Mouse (Mus musculus) brain, embryonic 14.5 days (tissue): Measurements from ENCODE around the gene Tbcb.

ENCODE experiments used
- CTCF ChIP-seq: fragments of 200-500 bp; IDR thresholded peaks from 2 replicates; pipeline ENCODE4 v1.5.1; 2012; ENCODE audit warnings: inconsistent platforms, mild to moderate bottlenecking, moderate library complexity, borderline replicate concordance; ENCODE audit not compliant: insufficient read depth, insufficient read length; ENCODE audit errors: extremely low read depth
- POLR2A ChIP-seq: fragments of 200-500 bp; IDR thresholded peaks from 2 replicates; pipeline ENCODE4 v1.6.1; 2012; ENCODE audit warnings: mild to moderate bottlenecking, inconsistent platforms, borderline replicate concordance; ENCODE audit not compliant: poor library complexity, insufficient read depth, insufficient read length, severe bottlenecking; ENCODE audit errors: extremely low read depth

DNA sequence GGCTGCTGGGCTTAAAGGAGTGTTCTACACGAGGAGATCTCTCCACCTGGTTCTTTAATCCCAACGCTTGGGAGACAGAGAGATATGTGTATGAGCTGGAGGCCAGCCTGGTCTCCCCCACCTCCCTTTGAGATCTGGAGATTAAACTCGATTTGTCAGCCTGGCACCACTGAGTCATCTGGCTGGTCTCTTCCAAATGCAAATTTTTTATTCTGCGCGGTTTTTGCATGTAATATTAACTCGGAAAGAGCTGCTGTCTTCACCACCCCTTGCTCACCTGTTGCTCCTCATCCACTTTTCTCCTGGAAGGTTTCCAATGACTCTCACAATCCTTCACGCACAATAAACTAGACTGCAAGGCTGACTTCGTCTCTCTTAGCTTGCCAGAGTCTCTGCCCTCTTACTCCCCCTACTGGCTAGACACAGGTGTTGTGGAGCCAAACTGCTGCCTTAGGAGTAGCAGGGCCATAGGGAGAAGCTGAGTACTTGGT, 33.5 kb downstream of the Tbcb start, which contains the start of gene Capns1:
- TF ChIP-seq CTCF (peak; percentile 82; the same call in 1 of the 2 replicates), POLR2A (no peak)
